Mouse (Mus musculus) G1E (cell line): ENCODE results near the gene Tti1.

Source experiments
- CTCF ChIP-seq: IDR thresholded peaks from 2 replicates; pipeline ENCODE4 v1.5.1; 2012; ENCODE audit warnings: low read depth, low read length, inconsistent platforms, mixed read lengths
- POLR2AphosphoS5 ChIP-seq: IDR thresholded peaks from 2 replicates; pipeline ENCODE4 v1.6.1; 2012; ENCODE audit warnings: low read depth, low read length, inconsistent platforms; ENCODE audit not compliant: insufficient replicate concordance

- TF ChIP-seq POLR2AphosphoS5 (no peak), CTCF (no peak)
Measured at GRCm38 (mm10) chr2:157935444-157936171, 92.6 kb downstream of the Tti1 start.
